Mouse (Mus musculus) megakaryocyte, embryonic 14.5 days (primary cell): ENCODE results near the gene Car8.

ENCODE experiments used
- FLI1 ChIP-seq: IDR thresholded peaks from 2 replicates; pipeline ENCODE4 v1.6.1; 2012; ENCODE audit warnings: low read length, inconsistent platforms, mixed read lengths
- GATA1 ChIP-seq: IDR thresholded peaks from 3 replicates; pipeline ENCODE4 v1.6.1; 2012; ENCODE audit warnings: mixed read lengths, low read length, inconsistent platforms, borderline replicate concordance

- TF ChIP-seq GATA1: no peak
- no peak for TF ChIP-seq FLI1
Observed at GRCm38 (mm10) chr4:8203367-8203766, 35.5 kb downstream of the Car8 start.
